Mouse (Mus musculus): Measurements from ENCODE around the gene Ehd1.
"Not testable (repeated sequence)": the region's sequence is repeated elsewhere in the genome, so short reads cannot be mapped to it uniquely, and the experiment has no call there.

Ehd1 gene

DNA sequence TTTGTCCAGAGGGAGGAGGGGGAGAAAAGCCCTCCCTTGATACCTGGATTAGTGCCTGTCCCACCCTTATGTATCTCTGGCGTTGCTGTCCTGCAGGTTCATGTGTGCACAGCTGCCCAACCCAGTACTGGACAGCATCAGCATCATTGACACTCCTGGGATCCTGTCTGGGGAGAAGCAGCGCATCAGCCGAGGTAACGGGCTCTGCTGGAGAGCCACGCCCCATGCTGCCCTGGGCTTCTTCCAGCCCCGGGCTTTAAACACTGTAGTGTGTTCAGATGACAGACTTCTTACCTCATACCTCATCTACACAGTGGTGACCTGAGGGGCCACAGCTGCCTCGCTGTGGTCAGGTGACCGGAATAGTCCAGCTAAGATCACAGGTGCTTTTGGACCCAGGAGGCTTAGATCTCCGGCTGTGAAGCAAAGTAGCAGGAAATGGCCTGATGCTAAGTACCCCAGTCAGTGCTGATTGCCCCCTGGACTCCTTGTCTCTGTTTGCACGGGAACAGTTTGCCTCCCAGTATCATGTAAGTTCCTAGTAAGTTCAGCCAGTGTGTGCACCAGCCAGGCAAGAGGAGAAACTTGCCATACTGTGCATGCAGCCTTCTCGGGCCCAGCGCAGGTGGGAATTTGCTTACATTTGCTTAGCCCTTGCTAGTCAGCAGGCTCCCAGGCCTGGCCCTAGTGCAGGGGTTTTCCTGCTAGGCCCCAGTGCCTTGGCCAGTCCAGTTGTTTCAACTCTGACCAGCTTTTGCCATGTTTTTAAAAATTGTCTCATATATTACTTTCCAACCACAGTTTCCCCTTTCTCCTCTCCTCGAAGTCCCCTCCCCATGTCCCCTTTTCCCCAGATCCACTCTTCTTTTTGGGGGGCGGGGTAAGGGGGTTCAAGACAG is 4.8 kb downstream of the Ehd1 start:
- DNase-seq = no peak

DNA sequence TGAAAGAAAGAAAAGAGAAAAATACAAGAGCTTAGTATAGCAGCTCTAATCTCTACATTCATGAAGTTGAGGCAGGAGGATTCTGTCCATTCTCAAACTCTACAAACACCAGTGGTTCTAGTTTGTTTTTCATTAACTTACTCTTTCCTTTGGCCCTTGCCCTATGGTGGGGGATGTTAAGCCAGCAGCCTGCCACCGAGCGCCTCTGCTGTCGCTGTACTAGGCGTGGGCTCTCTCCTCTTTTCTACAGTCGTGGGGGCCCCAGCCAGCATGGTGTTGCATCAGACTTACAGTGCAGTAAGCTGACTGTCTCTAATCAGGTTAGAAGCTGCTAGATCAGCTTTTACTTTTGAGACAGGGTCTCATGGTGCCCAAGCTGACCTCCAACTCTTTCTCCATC is 6.5 kb downstream of the Ehd1 start:
- DNase-seq = no peak

DNA sequence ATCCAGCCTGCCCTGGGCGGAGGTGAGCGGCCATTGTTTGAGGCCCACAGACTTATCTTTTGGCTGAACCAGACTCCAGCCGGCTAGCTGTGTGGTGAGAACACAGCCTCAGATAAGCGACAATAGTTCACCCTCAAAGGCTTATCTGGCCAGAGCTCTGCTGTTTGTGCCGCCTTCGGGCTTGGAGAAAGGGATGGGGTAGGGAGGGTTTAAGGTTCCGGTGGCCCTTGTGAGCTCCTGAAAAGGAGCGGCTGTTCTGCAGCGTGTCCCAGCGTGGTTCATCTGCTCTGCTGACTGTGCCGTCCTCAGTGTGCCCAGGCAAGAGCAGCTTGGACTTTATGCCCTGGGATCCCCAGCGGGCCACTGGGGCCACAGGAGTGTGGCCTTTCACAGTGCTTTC is 8.0 kb downstream of the Ehd1 start:
- DNase-seq = no peak

DNA sequence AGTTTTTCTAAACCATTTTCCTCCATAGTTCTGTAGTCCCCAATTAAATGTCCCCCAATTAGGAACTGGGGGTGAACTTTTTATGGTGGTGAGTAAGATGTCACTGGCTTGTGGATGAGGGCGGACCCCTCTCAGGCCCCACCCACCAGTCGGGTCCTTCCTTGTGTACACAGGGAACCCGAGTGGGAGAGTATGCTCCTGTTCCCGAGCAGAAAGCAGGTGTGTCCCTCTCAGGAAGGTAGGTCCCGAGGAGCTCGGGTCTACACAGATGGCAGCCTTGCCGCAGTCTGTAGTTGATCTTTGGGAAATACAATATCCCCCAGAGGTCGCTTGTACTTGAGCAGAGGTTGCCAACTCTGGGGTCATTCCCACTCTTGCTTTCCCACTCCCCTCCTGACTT is 8.7 kb downstream of the Ehd1 start:
- no peak for DNase-seq

DNA sequence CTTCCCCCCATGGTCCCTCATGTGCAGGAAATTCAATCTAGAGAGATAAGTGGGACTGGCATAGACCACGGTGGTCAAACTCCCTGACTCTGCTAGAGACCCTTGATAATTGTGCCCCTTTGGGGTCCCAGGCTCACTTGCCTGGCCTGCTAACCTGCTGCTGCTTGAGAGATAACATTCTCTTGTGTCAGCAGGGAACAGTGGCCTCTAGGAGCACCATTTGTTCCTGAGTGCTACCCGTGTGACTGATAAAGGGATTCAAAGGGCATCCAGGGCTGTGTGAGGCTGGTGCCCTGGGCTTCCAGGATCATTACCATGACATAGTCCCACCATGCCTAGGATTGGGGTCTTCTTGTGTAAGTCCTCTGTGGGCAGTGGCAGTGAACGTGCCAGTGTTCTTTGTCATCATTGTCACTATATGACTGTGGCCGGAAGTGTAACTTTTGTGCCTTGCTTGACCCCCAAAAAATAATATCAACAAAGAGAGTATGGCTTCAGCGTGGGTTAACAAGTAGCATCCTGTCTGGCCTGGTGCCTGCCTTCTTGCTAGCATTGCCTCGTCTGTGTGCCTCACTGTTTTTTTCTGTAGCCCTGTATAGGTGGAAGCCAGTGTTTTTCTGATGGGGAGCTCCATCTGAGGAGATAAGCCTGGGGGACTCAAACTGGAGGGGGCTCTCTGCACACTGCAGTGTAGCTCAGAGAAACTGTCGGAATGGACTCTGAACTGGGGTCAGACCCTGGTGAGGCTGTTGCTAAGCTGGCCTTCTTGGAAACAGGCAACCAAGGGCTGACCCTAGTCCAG is 9.3 kb downstream of the Ehd1 start:
- peak; percentile 65 for DNase-seq

DNA sequence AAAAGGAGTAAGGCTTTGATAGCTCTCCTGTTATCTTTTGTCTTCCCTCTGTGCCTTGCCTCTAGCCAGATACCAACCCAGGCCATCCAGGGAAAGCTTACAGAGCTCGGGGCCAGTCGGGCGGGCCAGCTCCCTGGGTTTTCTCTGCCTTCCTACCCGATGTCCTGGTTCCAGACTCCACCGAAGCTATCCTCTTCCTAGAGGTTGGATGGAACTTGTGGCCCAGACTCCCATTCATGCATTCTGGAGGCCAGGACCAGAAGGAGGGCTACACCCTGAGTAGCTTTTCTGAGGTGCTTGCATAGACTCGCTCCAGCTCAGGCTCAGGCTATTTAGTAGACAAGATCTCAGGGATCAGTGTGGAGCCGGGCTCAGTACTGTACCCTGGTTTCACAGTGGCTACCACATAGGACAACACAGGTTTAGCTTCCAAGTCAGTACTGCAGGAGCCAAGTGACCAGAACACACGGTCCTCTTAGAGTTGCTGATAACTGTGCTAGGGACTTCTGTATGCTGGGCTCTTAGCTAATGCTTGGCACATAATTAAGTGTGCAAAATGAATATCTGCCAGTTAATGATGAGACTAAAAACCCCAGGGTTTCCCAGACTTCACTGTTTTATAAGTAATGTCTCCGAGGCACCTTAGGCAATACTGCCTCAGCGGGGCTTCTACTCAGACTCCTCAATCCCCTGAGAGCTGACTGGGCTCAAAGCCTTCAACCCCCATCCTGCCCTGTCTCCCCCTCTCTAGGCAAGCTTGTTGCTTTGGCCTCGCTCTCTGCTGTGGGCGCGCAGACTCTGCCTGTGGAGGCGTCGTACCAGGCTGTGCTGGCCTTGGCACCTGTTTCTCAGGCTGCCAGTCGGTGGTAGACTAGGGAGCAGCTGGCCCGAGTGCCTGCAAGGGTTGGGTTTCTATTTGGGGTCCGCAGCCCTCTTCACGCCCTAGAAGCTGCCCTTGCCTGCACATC is 10.2 kb downstream of the Ehd1 start:
- DNase-seq = no peak

DNA sequence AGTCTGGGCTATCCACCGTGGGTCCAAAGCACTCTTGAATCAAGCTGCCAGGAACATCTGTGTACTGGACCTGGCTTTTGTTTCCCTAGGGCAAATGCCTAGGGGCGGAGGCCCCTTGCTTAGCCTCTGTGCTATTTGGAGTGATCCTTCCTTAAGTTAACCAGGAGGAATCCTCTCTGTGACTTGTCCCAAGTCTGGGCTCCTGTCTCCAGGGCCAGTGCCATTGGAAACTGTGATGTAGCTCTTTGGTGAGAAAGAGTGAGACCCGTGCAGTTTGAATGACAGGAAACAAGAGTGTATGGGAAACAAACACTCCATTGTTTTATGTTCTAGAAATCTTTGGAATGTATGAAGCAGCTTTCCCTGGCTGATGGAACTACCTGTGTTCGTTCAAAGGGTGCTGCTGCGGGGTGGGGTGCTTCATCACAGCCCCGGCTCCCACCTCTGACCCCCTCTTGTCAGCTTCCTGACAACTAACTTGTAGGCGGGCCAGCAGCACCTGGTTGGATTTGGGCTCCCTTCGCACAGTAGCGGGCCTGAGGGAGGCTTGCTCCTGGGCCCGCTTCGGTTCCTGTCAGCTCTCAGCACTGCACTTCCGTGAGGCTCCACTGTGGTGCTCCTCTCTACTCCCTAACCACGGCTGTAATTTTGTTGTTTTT is 11.8 kb downstream of the Ehd1 start:
- DNase-seq = no peak

DNA sequence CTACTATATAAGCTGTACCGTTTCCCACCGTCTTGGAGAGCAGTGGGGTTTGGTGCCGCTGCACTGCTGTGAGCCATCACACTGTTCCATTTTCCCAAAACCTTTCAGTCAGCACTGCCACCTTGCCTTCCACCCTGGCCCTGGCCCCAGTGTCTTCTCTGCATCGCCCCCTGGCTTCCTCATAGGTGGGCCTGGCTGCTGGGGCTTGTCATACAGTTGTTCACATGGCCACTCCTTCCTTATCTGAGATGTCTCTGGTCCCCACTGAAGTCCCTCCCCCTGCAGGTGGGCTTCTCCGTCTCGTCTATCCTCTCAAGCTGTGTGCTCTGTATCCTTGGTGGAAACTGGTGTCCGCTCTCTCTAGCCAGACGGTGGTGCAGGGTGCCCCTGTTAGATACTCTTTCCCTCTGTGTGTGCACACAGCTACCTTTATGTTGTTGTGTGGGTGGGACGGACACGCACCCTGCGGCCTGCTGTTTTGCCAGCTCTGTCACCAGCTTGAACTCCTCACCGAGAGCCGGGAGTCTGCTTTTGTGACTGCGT is 13.2 kb downstream of the Ehd1 start:
- no peak for DNase-seq

DNA sequence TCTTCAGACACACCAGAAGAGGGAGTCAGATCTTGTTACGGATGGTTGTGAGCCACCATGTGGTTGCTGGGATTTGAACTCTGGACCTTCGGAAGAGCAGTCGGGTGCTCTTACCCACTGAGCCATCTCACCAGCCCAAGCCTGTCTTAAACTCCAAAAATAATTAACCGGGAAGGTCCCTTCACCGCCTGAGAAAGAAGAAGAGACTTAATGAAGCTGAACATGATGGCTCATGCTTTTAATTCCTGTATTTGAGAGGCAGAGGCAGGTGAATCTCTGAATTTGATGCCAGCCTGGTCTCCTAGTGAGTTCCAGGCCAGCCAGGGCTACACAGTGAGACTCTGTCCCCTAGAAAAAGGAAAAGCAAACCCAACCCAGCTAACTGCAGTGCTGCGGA is 14.2 kb downstream of the Ehd1 start:
- not testable (repeated sequence) for DNase-seq

DNA sequence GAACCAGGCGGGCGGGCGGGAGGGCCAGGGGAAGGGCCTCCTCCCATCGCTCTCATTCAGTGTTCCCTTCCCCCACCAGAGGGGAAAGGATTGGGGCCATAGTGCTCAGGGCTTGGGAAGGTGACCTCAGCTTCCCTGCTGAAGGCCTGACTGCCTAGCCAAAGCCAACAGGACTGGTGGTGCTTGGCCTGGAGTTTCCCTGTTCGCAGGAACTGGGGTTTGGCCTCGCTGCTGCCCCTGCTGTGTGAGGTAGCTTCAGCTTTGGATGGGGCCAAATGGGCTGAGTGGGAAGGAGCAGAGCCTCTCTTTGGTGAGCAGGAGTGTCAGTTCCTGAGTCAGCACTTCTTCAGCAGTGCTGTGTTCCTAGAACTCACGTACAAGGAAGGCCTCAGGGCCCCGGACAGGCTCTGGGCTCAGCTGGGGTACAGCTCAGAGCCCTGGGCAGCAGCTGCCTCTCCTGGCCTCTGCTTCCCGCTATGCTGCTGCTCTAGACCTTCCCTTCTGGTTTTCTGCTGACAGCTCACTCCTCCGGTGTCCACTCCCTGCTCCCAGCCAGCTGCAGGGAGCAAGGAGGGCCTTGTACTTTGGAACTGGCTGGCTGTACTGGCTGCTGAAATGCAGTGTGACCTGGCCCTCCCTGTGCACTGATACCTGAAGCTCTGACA is 14.7 kb downstream of the Ehd1 start:
- DNase-seq = no peak

DNA sequence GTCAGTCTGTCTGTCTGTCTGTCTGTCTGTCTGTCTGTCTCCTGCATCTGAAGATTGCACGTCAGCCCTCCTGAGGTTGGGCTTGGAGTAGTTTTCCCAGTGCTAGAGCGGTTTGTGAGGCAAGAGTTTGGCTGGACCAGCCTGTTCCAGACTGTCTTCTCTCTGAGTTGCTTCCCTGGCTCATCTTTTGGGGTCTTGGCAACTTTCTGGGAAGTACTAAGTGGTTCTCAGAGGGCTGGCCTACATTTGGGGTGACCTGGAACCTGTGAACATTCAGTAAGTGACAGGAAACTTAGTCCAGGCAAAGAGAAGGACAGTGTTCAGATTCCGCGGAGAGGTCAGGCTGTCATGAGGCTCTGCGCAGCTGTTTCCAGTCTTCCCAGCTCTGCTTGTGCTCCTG is 15.7 kb downstream of the Ehd1 start:
- DNase-seq = no peak

DNA sequence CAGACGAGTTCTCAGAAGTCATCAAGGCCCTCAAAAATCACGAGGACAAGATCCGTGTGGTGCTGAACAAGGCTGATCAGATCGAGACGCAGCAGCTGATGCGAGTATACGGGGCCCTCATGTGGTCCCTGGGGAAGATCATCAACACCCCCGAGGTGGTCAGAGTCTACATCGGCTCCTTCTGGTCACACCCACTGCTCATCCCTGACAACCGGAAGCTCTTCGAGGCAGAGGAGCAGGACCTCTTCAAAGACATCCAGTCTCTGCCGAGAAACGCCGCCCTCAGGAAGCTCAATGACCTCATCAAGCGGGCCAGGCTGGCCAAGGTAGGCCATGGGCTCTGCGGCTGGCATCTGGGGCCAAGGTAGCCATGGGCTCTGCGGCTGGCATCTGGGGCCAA is 17.8 kb downstream of the Ehd1 start:
- no peak for DNase-seq

DNA sequence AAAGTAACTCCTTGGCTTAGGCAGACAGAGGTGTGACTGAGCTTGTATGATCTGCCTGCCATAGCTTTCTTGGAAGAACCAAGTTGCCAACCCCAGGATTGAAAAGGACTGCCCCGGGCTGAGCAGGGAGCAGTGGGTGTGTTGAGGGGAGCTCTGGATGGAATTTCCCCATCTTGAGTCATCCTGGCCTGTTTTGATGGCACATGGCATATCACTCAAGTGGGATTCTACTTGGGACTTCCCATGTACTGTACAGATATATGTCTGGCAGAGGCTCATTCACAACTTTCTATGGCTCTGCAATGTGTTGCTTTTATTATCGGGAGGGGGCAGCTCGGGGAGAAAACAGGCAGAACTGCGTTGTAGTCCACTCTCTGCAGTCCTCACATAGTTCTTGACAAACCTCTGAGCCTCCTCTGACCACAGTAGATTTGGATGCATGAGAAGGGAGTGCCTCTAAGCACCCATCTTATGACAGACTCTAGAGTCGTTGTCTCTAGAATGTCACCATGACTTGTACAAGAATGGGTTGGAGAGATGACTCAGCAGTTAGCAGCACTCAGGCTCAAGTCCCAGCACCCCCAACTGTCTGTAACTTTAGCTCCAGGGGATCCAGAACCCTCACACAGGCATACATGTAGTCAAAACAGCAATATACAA is 20.2 kb downstream of the Ehd1 start:
- no peak for DNase-seq

DNA sequence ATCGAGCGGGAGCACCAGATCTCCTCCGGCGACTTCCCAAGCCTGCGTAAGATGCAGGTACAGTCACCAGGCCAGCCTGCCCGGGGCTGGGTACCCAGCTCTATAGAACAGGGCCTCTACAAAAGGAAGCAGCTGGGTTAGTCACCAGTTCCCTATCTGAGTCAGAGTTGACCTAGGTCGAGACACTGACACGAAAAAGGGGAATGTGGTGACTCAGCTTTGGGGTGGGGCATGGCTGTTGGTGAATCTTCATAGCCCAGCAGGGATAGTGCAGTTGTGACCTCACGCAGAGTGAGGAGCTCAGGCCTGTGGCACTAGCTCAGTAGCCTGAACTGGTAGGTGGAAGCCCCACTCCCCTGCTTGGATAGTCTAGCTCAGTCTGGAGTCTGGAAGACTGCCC is 21.1 kb downstream of the Ehd1 start:
- peak; percentile 79 for DNase-seq

DNA sequence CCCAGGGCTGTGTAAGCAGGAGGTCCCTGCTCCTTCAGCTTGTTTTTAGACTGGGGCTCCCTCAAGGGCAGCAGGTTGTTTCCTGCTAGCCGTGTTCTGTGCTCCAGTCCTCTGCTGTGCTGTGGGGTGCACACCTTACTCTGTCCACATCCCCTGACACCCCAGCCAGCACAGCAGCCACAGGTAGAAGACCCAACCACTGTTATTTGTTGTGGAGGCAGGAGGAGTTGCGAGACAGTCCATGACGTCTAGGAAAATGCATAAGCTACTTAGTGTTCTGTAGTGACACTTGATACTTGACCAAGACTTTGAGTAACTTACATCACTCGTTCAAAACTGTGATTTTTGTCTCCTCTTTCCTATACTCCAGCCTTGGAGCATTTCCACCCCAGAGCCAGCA is 22.5 kb downstream of the Ehd1 start:
- no peak for DNase-seq

DNA sequence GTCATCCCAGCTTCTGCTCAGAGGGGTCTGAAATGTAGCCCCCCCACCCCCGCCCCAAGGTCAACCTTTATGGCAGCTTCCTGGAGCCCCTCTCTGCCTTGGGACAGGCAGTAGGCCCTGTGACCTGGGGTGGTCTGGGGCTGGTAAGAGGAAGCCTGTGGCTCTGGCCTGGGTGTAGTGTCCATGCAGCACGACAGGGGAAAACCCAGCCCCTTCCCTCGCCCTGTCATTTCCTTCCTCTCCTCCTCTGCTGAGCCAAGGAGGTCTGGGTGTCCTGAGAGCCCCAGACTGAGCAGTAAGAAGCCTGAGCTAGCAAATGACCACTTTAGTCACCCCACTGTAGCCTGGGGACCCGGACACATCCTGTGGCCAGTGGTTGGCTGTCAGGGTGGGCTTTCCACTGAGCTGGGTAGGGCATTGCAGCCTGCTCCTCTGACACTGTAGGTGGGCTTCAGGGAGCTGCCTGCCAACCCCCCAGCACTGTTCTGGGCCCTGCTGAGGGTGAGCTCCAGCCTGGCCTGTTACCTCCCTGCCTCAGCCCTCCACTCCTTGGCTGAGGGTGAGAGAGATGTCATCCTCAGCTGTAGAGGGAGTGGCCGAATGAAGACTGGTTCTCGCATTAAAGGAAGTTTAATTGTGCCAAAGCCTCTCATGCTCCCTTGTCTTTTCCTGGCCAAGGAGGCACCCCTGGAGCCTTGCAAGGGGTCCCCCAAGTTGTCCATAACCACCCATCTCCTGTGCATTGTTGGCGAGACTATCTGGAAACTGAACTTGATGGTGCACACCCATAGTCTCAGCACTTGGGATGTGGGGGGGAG is 23.1 kb downstream of the Ehd1 start:
- DNase-seq = peak; percentile 77

DNA sequence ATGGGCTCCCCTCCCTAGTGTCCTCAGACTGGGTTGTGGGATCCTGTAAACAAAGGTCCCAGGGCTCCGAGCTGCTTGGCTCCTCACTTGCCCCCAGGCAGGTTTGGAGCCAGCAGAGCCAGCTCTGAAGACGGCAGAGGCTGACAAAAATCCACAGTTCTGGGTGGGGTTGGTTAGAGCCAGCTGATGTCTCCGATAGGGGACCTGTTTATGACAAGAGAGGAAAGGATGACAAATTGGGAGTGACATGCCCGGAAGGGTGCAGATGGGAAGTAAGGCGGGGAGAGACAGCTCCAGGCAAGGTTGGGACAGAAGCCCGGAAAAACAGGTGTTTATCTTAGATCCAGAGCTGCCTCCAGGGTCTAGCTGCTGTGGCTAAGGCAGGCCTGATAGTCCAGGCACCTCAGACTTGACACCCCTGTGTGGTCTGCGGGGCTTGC is 23.9 kb downstream of the Ehd1 start:
- DNase-seq = peak; percentile 87

DNA sequence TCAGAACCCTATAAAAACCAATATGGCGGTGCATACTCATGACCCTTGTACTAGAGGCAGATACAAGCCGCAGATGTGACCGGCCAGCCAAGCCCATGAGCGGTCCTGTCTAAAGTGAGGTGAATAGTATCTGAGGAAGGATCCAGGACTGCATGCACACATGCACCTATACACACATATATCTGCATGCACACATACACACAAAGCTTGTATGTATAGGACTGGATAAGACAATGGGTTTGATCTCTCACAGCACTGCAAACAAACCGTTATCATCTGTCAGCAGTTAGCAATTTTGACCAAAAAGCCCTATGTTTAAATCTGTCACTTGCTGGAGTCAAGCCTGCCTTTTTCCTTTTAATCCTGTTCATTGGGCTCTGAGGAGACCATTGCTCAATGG is 25.6 kb downstream of the Ehd1 start:
- DNase-seq = no peak

DNA sequence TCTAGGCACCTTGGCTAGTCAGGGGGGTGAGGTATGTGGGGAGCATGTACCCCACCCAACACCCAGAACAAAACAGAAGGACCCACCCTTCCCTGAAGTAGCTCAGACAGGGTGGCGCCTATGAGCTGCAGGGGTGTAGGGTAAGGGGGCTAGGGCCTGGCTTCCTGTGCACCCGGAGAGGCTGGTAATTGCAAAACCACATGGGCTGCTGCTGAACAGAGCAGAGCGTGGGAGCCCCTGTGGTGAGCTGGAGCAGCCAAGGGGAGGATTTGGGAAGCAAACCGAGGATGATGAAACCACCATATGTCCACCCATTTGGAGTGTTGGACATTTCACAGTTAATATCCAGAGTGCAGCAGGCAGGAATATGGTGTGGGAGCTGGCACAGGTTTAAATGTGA is 26.0 kb downstream of the Ehd1 start:
- no peak for DNase-seq

DNA sequence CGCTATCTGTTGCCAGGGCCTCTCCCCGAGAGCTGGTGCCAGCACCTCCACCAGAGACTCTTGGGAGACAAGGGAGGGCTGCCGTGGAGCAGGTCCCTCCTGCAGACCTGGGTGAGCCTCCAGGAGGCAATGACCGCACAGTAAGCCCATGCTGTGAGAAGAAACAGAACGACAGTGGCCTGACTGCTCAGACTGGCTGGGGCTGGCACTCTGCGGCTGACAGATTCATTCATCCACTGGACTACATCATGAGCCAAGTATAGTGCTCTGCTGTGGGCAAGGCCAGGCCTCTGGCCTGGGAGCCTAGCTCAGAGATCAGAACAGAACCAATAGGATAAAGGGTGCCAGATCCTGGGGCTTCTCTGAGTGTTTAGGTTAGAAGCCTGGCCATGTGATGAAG is 27.3 kb downstream of the Ehd1 start:
- DNase-seq = no peak

Data from lung, postnatal 36 days (tissue).